Mouse (Mus musculus) left cerebral cortex, adult 9 months (tissue): ENCODE measurements around the gene Pidd1.
A peak's percentile ranks its signal among the peaks of the same experiment; 100 is the strongest.

Source experiments
- DNase-seq, 2 experiments: peaks; one replicate each; pipeline ENCODE4 v3.0.0; 2022; ENCODE audit warnings: low spot score in 2 of 2

The Pidd1 gene

DNA sequence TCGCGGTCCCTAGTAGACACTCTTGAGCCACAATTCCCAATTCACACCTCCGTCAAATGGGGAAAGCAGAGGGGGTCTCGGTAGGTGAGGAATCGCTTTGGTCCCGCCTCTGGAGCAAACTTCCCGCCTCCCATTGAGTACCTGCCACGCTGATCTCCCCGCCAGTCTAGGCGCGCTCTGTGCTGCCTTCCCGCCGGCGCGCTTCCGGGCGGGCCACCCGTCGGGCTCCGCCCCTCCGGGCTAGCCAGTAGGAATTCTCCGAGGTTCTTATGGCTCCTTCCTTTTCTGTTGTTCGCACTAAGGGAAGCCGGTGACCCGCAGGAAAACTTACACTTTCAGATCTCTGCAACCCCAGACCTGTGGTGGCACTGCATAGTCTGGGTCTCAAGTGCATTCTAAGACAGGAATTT, at the start of gene Pidd1:
Gene Pidd1, minus strand, starts transcription at position 198 of the 410 bp plus-strand sequence.
- no peak for DNase-seq

GRCm38 (mm10) chr7:141492738-141493137, 48.9 kb upstream of the Pidd1 start:
- no peak for DNase-seq

DNA sequence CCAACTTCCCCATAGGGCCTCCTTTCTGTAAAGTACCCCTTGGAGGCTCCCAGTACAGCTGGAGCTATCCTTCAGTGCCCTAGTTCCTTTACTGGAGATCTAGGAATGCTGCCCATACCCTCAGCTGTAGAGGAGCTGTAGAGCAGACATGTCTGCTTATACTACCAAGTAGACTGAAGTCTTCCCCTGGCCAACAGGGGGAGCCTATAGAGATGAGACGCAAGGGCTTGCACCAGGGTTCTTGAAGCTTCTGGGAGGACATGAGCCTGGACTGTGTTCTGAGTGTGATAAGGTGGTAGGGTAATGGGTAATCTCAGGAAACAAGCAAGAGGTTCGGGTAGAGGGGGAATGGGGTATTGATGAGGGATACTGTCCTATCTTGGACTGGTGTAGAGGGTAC, 47.3 kb upstream of the Pidd1 start:
- DNase-seq, result no peak

GRCm38 (mm10) chr7:141487141-141487540, 43.3 kb upstream of the Pidd1 start:
- DNase-seq, result no peak

GRCm38 (mm10) chr7:141486239-141486638, 42.4 kb upstream of the Pidd1 start:
- DNase-seq, result no peak

DNA sequence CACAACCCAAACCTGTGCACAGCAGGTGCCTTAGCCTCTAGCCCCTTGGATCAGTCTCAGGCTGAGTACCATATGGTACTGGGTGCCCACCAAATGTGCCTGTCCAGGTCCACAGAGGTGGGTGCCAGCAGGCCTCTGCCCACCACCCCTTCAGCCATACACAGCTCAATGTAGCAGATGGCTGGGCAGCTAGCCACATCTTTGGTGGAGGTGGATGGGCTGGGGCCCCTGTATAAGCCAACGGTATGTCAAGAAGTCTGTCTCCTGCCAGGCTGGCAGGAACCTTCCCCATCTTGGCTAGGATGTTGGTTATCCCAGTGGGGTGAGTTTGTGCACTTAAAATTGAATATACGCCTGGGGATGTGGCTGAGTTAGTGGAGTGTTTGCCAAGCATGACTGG, 41.8 kb upstream of the Pidd1 start:
- no peak for DNase-seq

GRCm38 (mm10) chr7:141485186-141485585, 41.4 kb upstream of the Pidd1 start:
- no peak for DNase-seq

DNA sequence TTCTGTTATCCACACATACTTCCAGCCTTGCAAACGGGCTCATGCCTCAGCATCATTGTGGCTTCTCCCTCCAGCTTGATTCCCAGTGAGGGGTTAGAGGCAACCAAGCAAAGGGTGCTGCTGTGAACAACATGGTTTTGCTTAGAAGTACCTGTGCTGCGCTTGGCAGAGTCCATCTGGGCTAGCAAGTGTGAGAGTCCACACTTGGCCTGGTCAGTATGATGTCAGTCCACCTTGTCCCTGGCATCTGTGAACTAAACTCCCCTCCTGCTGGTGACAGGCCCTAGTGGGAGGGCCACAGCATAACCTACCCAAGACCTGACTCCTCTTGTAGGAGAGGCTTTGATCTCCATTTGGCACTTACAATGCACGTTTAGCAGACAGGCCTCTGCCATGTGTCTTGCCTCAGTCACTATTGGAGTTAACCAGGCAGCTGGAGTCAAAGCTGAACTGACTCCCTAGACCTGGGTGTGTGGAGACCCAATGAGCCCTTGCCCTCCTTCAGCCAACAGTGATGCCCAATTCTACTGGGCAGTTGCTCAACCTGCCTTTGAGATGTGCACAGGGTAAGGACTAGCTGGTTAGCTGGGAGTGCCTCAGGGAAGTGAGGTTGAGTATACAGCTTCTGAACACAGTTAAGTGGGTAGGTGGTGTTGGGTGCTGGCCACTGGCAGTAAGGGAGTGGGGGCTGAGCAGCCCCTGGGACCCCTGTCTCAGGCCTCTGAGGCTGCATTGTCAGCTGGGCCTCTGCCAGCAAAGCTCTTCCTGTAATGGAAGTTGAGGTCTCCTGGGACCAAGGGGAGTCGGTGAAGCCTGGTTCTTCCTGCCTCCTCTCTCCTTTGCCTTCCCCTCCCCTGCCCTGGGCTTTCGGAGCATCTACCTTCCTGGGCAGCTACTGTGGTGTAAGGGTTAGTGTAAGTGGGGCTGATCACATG, 40.6 kb upstream of the Pidd1 start:
- DNase-seq, result no peak

- no peak for DNase-seq
Observed at GRCm38 (mm10) chr7:141483114-141483653, 39.4 kb upstream of the Pidd1 start.

DNA sequence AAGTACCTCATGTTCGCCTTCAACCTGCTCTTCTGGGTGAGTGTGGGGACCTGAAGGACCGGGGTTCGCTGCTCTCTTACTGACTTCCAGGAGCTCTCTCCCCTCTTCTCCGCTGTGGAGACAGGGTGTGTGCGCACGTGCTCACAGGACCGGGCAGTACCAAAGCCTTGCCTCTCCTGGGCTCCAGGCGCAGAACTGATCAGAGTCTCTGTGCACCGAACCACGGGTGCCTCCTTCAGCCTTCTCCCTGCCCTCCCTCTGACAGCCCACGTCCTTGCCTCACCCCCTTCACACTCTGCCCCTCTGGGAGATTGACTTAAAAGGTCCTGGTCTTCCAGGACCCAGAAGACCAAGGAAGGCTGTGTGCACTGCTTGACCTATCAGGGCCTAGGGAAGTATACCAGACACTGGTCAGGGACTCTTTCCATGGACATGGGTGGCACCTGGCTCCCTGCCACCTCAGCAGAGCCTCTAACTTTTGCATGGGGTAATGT, 38.8 kb upstream of the Pidd1 start:
- no peak for DNase-seq

DNA sequence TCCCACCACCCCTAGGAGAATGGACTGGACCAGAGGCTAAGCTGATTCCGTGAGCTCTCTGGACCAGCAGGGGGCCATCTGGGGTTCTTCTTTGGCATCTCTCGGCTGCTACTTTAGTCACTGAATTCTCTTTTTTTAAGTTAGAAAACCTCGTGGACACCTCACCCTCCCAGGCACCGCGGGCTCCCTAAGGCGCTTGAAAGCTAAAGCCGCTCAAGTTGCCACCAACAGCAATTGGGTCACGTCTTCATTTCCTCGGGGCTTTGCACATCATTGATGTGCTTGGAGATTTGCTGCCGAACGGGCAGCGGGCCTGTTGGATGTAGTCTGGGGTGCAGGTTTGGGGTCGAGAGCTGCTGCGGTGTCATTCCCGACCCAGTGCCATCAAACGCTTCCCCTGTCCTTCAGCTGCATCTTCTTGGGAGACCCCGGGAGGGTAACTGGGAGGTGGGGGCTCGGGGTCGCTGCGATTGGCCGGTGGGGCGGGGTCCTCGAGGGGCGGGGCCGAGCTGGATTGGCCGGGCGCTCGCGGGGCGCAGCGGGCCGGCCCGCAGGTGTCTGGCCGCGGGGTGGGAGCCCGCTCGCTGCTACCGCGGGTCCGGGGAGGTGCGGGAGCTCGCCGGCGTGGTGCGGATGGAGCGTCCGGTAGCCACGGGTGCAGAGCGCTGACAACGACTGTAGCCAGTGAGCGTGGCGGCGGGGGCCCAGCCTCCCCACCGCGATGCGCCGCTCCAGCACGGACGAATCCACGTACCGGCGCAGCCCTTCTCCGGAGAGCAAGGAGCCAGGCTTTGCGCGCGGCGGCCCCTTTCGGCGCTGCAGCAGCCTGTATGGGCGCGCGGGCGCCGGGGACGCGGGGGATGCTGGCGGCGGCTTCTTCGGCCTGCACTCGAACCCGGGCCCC, 37.9 kb upstream of the Pidd1 start:
- peak in 1 of 2 experiments; percentile 59 for DNase-seq

GRCm38 (mm10) chr7:141480842-141481497, 37.1 kb upstream of the Pidd1 start:
- peak in 1 of 2 experiments; percentile 84 for DNase-seq

DNA sequence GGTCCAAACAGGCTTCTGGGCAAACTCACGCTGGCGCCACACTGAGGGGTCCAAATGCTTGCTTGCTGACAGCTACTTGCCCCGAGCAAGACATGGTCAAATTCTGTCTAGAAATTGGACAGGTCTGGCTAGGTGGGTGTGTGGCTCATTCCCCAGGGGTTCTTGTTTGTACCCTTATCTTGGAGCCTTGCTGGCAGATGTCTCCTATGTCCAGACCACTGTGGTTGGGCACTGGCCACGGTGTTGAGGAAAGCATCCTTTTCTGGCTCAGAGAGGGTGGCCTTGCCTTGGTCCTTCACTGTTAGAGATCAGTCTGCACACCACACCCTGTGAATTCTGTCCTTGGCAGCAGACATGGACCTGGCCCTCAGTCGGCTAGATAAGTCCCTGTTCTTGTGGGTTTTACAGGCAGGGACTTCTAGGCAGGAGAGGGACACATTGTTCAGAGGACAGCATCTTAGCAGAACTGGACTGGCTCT, 34.5 kb upstream of the Pidd1 start:
- no peak for DNase-seq

DNA sequence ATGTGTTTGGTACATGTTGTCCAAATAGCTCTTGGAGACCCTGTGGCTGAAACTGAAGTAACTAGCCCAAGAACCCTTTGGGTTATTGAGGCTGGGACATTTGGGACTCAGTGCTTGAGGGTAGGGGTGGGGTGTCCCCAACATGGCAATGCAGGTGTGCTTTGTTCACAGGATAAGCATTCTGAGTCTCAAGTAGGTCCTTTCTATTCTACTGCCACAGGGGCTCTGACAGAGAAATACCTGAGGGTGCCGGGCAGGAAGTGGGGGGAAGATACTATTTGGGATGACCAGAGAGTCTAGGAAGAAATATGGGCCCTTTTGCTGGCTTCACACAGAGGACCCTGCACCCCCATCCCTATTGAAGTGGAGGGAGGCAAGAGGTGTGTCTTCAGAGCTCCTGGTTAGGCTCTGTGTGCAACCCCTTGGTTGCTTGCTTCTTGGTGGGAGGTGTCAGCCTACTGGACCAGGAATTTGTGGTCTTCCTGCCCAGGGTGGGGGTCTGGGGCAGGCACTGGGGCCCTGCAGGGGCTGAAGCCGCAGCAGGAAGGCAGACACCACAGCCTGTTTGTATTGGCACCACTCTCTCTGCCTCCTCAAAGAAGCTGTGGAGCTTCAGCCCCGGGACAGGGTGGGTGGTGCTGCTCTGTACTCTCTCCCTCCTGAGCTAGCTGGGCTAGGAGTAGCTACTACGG, 33.9 kb upstream of the Pidd1 start:
- DNase-seq, result no peak

DNA sequence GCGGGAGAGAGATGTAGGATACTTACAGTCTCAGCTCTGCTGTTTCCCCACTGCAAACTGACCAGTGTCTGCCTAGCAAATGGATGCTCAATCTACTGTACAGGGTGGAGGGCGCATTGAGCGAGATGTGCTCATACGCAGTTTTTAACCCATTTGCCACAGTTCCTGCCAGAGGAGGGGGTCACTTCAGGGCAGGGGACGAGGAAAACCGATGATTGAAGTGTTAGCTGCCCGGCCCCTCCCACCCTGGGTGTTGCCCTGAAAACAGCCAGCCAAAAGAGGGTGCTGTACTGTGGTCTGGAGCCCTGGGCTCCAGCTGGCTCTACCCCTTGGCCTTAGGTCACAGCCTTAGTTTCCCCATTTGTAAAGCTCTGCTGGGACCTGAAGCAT, 33.2 kb upstream of the Pidd1 start:
- no peak for DNase-seq

- DNase-seq, result no peak
Observed at GRCm38 (mm10) chr7:141476226-141476980, 32.6 kb upstream of the Pidd1 start.

- DNase-seq, result no peak
Observed at GRCm38 (mm10) chr7:141475805-141476158, 32.0 kb upstream of the Pidd1 start.

DNA sequence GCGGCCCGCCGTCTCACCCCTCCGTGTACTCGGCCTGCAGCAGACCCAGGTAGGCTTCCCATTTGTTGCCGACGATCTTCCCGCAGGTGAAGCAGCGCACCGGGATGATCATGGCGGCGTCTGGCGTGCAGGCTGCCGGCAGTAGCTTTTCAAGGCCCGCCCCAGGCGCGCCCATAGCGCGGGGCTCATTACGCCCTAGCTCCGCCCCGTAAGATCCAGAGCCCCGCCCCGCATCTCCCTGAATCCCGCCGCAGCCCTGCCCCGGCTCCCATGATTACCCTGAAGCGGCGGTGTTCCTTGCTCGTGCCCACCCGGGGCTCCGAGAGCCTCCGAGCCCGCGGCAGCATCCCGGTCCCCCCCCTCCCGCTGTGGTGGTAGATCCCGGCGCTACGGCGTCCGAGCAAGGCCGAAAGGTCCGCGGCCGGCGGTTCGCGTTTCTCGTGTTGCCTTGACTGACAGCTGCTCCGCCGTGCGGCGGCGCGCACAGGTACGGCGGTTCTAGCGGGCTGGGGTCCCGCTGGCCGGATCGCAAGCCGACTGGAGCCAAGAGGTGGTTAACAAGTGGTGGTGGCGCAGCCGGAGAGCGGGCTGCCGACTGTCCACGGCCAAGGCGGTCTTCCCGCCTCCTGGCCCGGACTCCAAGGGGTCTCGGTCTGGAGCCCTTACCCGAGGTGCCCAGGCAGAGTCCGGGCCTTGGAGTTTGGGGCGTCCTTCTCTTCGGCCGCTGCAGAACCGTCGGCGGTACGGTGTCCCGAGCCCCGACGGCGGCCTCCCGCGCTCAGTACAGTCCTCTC, 31.4 kb upstream of the Pidd1 start, which contains the start of the genes Polr2l and Tspan4:
Gene Polr2l, minus strand, starts transcription at position 122 of the 794 bp plus-strand sequence.
Gene Tspan4, plus strand, starts transcription at position 230 of the 794 bp plus-strand sequence.
- peak in 1 of 2 experiments; percentile 78 for DNase-seq

DNA sequence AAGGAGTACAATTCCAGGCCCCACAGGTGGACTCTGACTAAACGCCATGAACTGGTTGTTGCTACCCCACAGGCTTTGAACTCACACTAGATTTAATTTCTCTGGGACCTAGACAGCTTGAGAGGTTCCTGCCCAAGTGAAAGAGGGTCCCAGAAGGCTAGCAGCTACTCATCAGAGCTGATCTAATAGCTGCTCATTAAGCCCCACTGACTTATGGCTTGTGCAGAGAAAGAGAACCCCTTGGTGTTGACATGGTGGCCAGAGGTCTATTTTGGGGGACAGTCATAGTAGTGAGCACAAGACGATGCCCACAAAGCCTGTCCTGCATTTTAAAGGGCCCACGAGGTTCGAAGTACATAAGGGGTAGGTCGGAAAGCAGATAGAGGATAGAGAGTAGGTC, 30.3 kb upstream of the Pidd1 start:
- DNase-seq, result no peak
